Mouse (Mus musculus): ENCODE results near the gene Ntn4.

DNA sequence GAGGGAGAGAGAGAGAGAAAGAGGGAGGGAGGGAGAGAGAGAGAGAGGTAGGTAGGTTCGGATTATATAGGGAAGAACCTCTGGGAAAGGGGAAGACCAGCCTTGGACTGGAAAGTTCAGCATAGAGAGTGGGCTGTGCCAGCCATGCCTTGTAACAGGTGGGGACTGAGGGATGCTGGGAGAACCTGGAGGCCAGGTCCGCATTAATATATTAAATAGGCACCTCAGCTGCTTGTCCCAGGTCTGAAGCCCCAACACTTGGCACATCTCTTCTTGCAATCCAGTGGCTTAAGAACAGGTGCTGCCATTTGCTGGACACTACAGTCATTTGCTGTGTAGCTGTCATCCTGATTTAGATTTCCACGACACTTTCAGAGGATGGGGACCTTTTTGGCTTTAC is 43.8 kb upstream of the Ntn4 start:
- TF ChIP-seq CTCF (IDR thresholded peaks at IDR 0.05; ENCODE audit: borderline replicate concordance, extremely low read depth, insufficient read depth, insufficient read length) = no peak
- no peak for TF ChIP-seq POLR2A (IDR thresholded peaks at IDR 0.05; ENCODE audit: borderline replicate concordance, extremely low read depth, insufficient read depth, insufficient read length, poor library complexity, severe bottlenecking)
